Mouse (Mus musculus) hindbrain, embryonic 11.5 days (tissue): Measurements from ENCODE around the gene Proser1. TPM values are rescaled to one million over a fixed set of nuclear protein-coding genes. Genes with fewer than 3 reads are reported as not detected.

ENCODE experiments used
- ATAC-seq: fragments of 200-750 bp; cut with Nextera tagmentation; 2 replicates; pipeline ENCODE4 v1.8.0; 2017; ENCODE audit warnings: mild to moderate bottlenecking, moderate TSS enrichment, moderate library complexity; ENCODE audit not compliant: low FRiP score
- DNase-seq: peaks from one replicate; pipeline ENCODE4 v3.0.0-alpha.2; 2015; ENCODE audit warnings: low spot score
- H3K27ac ChIP-seq: fragments of 300-500 bp; sonication (generic); 2 replicates; pipeline ENCODE4 v1.5.1; 2014; ENCODE audit warnings: mild to moderate bottlenecking, low read depth, low read length
- H3K27me3 ChIP-seq: fragments of 300-500 bp; sonication (generic); 2 replicates; pipeline ENCODE4 v1.6.1; 2014; ENCODE audit warnings: mild to moderate bottlenecking, low read length, moderate library complexity, mixed read lengths; ENCODE audit not compliant: control insufficient read depth, insufficient read depth
- H3K36me3 ChIP-seq: fragments of 300-500 bp; sonication (generic); 2 replicates; pipeline ENCODE4 v1.6.1; 2014; ENCODE audit warnings: mild to moderate bottlenecking, low read length, moderate library complexity, mixed read lengths; ENCODE audit not compliant: control insufficient read depth, insufficient read depth
- H3K4me1 ChIP-seq: fragments of 300-500 bp; sonication (generic); replicated peaks from 2 replicates; pipeline ENCODE4 v1.6.1; 2014; ENCODE audit warnings: low read length, mixed read lengths; ENCODE audit not compliant: control insufficient read depth, insufficient read depth
- H3K4me2 ChIP-seq: fragments of 300-500 bp; sonication (generic); replicated peaks from 2 replicates; pipeline ENCODE4 v1.6.1; 2014; ENCODE audit warnings: mild to moderate bottlenecking, low read depth, low read length
- H3K4me3 ChIP-seq: fragments of 300-500 bp; sonication (generic); 2 replicates; pipeline ENCODE4 v1.5.1; 2014; ENCODE audit warnings: low read depth, low read length
- H3K9ac ChIP-seq: fragments of 300-500 bp; sonication (generic); 2 replicates; pipeline ENCODE4 v1.6.1; 2014; ENCODE audit warnings: low read depth, low read length
- H3K9me3 ChIP-seq: fragments of 300-500 bp; sonication (generic); 2 replicates; pipeline ENCODE4 v1.6.1; 2016; ENCODE audit warnings: low read length; ENCODE audit not compliant: control insufficient read depth
- WGBS: fragments of 180-500 bp; shearing (Covaris S2); extraction: QIAGEN DNeasy Blood & Tissue Kit; methylation state at CpG from one replicate; pipeline ENCODE4 v1.1.7; 2014; 5-methylcytosine and 5-hydroxymethylcytosine counted together
- polyA plus RNA-seq: library from polyadenylated mRNA; unstranded; fragments of >200 nt; fragmentation: Nextera tagmentation; extraction: Ambion mirVana; gene quantifications from 2 replicates; pipeline ENCODE4 v1.2.1, GENCODE M21; 2014

The Proser1 gene
- polyA plus RNA-seq, 1 experiment from 2014 or later: 30.2 TPM

- DNase-seq (no peak), ATAC-seq (no peak)
- Histone ChIP-seq H3K9me3 (no peaks in the 10 kb centered on the region), H3K4me3 (no peak overlapping the region), H3K4me2 (no peak overlapping the region), H3K36me3 (peaks cover 4% of the 10 kb centered on the region), H3K9ac (no peak overlapping the region), H3K27ac (no peak overlapping the region), H3K27me3 (no peaks in the 10 kb centered on the region), H3K4me1 (no peaks in the 10 kb centered on the region)
- 93% methylated on average over 5 of the region's 5 CpGs for whole genome bisulfite sequencing
Measured at GRCm38 (mm10) chr3:53472061-53472460, 8.6 kb downstream of the Proser1 start.

- H3K9ac ChIP-seq: no peak overlapping the region
- no peaks in the 10 kb centered on the region for H3K9me3 ChIP-seq
- no peaks in the 10 kb centered on the region for H3K27me3 ChIP-seq
- no peak overlapping the region for H3K4me3 ChIP-seq
- H3K4me2 ChIP-seq: no peak overlapping the region
- no peak overlapping the region for H3K27ac ChIP-seq
- peaks cover 13% of the 10 kb centered on the region for H3K36me3 ChIP-seq
- WGBS: 82% methylated on average over 4 of the region's 4 CpGs
- H3K4me1 ChIP-seq: no peaks in the 10 kb centered on the region
- no peak for DNase-seq
- no peak for ATAC-seq
Measured at GRCm38 (mm10) chr3:53474179-53474578, 10.7 kb downstream of the Proser1 start.

- peak; percentile 57 for DNase-seq
Measured at GRCm38 (mm10) chr3:53475889-53476288, 12.4 kb downstream of the Proser1 start.

GRCm38 (mm10) chr3:53477468-53477867 lies 14.0 kb downstream of the Proser1 start:
- H3K4me1 ChIP-seq: no peaks in the 10 kb centered on the region
- no peak overlapping the region for H3K4me3 ChIP-seq
- no peak overlapping the region for H3K4me2 ChIP-seq
- 94% methylated on average over 17 of the region's 17 CpGs for WGBS
- ATAC-seq (no peak), DNase-seq (no peak)
- H3K27me3 ChIP-seq: no peaks in the 10 kb centered on the region
- no peaks in the 10 kb centered on the region for H3K9me3 ChIP-seq
- no peak overlapping the region for H3K9ac ChIP-seq
- peaks cover 16% of the 10 kb centered on the region for H3K36me3 ChIP-seq
- H3K27ac ChIP-seq: no peak overlapping the region

More at GRCm38 (mm10) chr3:53475889-53476288, 12.4 kb downstream of the Proser1 start:
- H3K27ac ChIP-seq: no peak overlapping the region
- H3K9me3 ChIP-seq: no peaks in the 10 kb centered on the region
- 72% methylated on average over 6 of the region's 6 CpGs for WGBS
- no peak overlapping the region for H3K9ac ChIP-seq
- no peak for ATAC-seq
- no peak overlapping the region for H3K4me2 ChIP-seq
- H3K27me3 ChIP-seq: no peaks in the 10 kb centered on the region
- H3K36me3 ChIP-seq: peaks cover 16% of the 10 kb centered on the region
- H3K4me1 ChIP-seq: no peaks in the 10 kb centered on the region
- H3K4me3 ChIP-seq: no peak overlapping the region

GRCm38 (mm10) chr3:53478419-53479046 lies 15.1 kb downstream of the Proser1 start:
- no peaks in the 10 kb centered on the region for H3K4me1 ChIP-seq
- WGBS: 96% methylated on average over 30 of the region's 30 CpGs
- ATAC-seq (no peak), DNase-seq (no peak)
- no peak overlapping the region for H3K4me2 ChIP-seq
- H3K9me3 ChIP-seq: no peaks in the 10 kb centered on the region
- no peaks in the 10 kb centered on the region for H3K27me3 ChIP-seq
- H3K4me3 ChIP-seq: no peak overlapping the region
- H3K27ac ChIP-seq: no peak overlapping the region
- H3K9ac ChIP-seq: no peak overlapping the region
- H3K36me3 ChIP-seq: peaks cover 16% of the 10 kb centered on the region

GRCm38 (mm10) chr3:53483414-53484059 lies 20.1 kb downstream of the Proser1 start:
- H3K9ac ChIP-seq: no peak overlapping the region
- ATAC-seq (no peak), DNase-seq (no peak)
- 0 out of 2 replicates have a peak, but pooled peaks cover 3% of the 10 kb centered on the region for H3K36me3 ChIP-seq
- no peaks in the 10 kb centered on the region for H3K27me3 ChIP-seq
- 87% methylated on average over 8 of the region's 8 CpGs for WGBS
- H3K4me2 ChIP-seq: no peak overlapping the region
- H3K27ac ChIP-seq: no peak overlapping the region
- no peaks in the 10 kb centered on the region for H3K4me1 ChIP-seq
- H3K9me3 ChIP-seq: no peaks in the 10 kb centered on the region
- H3K4me3 ChIP-seq: no peak overlapping the region

- no peak for ATAC-seq
- no peaks in the 10 kb centered on the region for H3K36me3 ChIP-seq
- 76% methylated on average over 10 of the region's 10 CpGs for WGBS
Measured at GRCm38 (mm10) chr3:53486561-53486960, 23.1 kb downstream of the Proser1 start.

GRCm38 (mm10) chr3:53486996-53487576 lies 23.6 kb downstream of the Proser1 start:
- Histone ChIP-seq H3K27me3 (no peaks in the 10 kb centered on the region), H3K4me1 (no peaks in the 10 kb centered on the region), H3K9me3 (no peaks in the 10 kb centered on the region), H3K4me3 (no peak overlapping the region), H3K36me3 (no peaks in the 10 kb centered on the region), H3K4me2 (no peak overlapping the region), H3K27ac (no peak overlapping the region), H3K9ac (no peak overlapping the region)
- ATAC-seq: no peak
- 77% methylated on average over 9 of the region's 9 CpGs for WGBS
- DNase-seq: no peak

More at GRCm38 (mm10) chr3:53486561-53486960, 23.1 kb downstream of the Proser1 start:
- Histone ChIP-seq H3K27me3 (no peaks in the 10 kb centered on the region), H3K27ac (no peak overlapping the region), H3K9me3 (no peaks in the 10 kb centered on the region), H3K4me1 (no peaks in the 10 kb centered on the region), H3K9ac (no peak overlapping the region), H3K4me3 (no peak overlapping the region), H3K4me2 (no peak overlapping the region)
- DNase-seq: no peak

- Histone ChIP-seq H3K27me3 (no peaks in the 10 kb centered on the region), H3K36me3 (no peaks in the 10 kb centered on the region), H3K9me3 (no peaks in the 10 kb centered on the region), H3K4me2 (no peak within 1 kb of the TSS), H3K9ac (no peak within 1 kb of the TSS), H3K4me3 (no peak within 1 kb of the TSS), H3K4me1 (no peaks in the 10 kb centered on the region), H3K27ac (no peak within 1 kb of the TSS)
- 78% methylated on average over 6 of the region's 6 CpGs for WGBS
- ATAC-seq: no peak
- no peak for DNase-seq
Measured at GRCm38 (mm10) chr3:53488353-53488752, 24.9 kb downstream of the Proser1 start, which contains the start of gene Stoml3. Stoml3 (plus strand) TSS chr3:53488653.
